Mouse (Mus musculus): ENCODE measurements around the gene Gpm6a. TPM values are rescaled to one million over a fixed set of nuclear protein-coding genes. Genes with fewer than 3 reads are reported as not detected.

Gene Gpm6a
- 10 to 100 TPM in 3 of 4 experiments, 1 to 10 TPM in 1; 6.5 to 13.2 (median 10.4) TPM for total RNA-seq (2022)

DNA sequence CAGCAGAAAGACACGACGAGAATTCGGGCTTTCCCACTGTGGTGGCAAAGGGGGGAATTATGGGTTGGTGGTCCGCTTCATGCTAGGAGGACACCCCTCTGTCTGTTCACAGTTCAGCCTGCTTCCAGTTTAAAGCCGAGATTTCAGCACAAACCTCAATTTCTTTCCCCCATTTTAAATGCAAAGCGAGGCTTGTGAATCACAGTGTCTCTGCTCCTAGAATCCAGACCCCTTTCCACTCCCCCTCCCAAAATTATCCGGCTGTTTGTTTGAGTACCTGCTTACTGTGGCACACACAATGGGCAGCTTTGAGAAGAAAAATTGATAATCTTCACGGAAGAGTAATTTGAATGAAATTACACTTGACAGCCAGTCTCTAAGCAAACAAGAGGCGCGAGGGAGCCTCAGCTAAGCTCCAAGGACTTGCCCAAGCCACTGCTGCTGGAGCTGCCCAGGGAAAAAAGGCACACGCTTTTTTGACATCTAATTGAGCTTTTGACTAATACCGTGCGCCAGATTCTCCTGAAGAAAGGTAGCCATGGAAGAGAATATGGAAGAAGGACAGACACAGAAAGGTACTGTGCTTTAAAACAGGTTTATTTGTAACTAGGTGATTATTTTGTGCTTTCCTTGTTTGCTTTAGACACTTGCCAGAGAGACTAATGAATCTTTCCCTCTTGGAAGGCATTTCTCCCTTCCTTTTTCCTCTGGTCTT lies at the start of gene Gpm6a:
Gene Gpm6a, plus strand, starts transcription at position 103 of the 715 bp plus-strand sequence.
- no peak for DNase-seq (ENCODE audit: low spot score)

DNA sequence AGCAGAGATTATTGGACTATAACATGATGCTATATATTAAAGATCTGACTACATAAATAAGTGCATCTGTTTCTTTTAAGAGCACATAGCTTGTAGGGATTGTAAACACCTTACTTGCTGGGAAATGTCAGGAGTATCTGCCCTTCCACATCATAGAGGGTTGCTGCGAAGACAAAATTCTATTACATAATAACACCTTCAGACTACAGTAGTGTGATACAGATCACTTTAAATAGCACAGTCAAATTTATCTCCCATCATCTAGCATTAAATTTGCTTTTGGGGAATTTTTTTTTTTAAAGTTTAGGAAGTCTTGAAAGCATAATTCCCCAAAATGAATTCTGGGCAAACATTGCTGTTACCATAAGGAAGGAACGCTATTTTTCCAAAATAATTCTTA lies 41.8 kb upstream of the Gpm6a start:
- DNase-seq (ENCODE audit: low spot score): no peak

DNA sequence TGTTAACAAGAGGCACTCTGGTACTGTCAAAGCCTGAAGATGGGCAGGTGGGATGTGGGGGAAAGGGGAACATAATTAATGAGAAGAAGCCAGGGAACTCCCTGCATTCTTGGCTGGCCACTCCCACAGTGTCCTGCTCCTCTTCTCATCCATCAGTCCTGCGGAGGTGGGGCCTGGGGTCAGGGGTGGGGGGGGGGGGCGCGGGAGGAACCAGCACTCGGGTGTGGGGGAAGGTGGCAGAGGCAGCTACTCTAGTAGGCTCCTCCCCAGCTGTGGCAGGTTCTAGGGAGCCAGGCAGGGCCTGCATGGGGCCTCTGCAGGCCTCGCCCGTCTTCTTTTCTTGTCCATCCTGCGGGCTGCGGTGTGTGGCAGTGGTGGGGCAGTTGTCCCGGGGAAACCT lies 36.9 kb upstream of the Gpm6a start:
- no peak for DNase-seq (ENCODE audit: low spot score)

DNA sequence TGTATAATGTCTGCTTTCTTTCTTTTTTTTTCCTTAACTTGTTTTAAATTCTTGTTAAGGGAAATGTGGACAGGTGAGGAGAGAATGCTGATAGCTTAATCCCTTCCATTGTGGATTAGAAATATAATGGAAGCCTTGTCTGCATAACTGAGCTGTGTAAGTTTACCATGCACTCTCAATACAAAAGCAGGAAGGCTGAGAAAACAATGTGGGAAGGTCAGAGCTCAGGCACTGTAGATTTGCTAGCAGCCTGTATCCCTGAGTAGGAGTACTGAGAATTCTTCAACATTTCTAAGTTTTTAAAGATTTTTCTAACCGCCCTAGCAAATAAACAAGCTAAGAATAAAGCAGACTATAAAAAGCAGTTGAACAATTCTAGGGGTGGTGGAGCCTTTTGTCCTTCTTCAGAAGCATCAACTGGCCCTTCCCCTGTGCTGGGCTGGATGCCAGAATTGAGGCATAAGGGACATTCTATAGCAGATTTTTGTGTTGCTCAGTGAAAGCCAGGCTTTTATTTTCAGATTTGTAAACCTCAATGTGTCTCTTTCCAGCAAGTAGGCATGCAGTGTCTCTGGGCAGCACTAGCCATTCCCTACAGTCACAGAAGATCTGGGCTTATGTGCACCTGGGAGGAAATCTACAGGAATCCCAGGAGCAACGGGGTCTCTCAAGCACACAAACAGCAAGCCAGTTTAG lies 32.3 kb upstream of the Gpm6a start:
- no peak for DNase-seq (ENCODE audit: low spot score)

DNA sequence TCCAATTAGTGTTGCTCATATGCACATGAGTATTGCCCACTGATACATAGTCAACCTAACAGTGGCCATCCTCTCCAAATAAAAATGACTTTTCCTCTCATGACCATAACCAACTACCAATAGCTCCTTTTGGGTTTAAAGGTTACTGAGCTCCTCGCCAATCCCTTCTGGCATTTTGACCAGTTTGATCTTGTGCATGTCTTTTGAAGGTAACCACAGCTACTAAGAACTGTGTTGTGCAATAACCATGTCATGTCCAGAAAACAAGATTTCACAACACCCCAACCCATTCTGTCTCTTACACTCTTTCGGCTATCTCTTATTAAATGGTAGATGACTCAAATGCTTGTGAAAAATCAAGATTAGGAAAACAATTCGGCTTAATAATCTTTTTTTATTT lies 29.7 kb upstream of the Gpm6a start:
- no peak for DNase-seq (ENCODE audit: low spot score)

DNA sequence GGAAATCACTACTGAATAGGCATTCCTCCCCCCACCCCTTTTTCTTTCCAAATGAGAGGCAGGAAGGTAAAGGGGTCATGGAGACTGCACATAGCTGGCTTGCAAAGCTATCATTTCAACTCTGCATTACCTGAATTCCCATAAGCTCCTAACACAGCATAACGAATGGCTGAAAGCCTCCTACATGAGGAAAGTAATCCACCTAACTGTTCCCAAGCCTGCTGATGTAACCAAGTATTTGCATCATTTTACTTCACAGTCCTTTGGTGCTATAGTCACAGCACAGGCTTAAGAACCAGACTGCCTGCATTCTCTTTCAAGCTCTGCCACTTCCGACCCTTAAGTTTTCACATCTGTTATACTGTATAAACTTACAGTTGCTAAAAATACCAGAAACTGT lies 22.3 kb upstream of the Gpm6a start:
- DNase-seq (ENCODE audit: low spot score): no peak

DNA sequence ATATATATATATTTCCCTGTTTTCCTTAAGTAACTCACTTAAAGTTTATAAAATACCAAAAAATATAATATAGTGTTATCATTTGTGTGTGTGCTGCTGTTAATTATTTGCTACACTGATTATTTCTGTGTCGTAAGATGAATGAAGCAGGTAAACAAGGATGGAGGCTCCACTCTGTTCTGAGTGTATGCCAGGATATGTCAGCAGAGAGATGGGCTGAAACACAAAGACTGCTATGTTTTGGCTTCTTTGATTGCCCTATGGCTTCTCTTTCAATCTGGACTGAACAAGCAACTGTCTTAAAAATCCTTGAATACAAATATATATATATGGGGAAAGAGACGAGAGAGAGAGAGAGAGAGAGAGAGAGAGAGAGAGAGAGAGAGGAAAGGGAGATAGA lies 1.3 kb upstream of the Gpm6a start:
- DNase-seq (ENCODE audit: low spot score): no peak

DNA sequence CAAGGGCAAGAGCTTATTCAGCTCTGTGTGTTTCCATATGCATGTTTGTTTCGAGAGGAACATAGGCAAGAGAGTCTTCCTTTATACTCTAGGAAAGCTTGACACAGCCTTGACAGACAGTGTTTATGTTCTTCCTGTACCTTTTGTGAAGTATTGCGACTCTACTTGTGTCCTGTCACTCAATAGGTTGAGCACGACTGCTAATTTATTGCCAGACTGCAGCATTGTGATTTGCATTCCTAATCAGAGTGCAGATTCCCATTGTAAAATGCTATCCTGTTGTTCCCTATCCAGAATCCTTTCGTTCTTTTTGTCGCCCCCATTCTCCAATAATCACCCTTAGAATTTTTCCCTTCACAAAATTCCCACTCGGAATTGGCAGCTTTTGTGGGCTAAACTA lies 613 bp upstream of the Gpm6a start:
- no peak for DNase-seq (ENCODE audit: low spot score)

DNA sequence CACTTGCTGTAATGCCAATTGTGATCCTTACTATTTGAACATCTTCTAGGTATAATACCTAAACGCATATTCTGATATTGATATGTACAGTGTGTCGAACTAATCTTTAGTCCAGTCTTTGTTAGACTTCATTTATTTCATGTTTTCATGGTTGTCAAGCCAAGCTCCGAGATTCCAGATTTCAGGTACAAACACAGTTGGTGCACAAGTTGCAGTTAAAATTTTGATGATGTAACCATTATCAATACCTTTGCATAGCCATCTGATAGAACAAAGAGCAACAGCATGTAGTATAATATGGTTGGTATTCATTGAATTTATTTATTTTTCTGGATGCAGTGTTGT lies 785 bp downstream of the Gpm6a start:
- no peak for DNase-seq (ENCODE audit: low spot score)

DNA sequence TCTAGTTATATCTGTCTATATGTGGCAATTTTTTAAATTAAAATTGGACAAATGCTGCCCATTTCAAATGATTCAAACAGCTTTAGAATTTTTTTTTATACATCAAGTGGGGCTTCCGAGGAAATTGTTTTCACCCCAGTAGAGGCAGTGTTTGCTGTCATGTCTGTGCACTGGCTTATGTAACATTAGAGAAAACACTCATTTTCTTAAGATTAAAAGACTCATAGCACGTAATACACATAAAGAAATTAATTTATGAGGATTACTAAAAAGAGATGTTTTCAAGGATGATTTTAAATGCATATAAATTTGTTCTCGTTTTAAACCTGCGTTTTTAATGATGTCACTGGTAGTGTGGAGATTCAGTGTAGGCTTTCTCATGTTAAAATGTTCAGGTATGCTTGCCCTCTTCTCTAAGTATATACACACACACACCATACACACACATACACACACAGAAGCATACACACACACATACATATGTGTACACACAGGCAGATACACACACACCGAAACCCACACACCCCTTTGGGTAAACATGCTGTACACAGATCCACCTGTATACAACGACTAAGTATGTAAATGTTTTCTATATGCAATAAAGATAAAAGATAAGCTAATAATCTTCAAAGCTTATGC lies 1.4 kb downstream of the Gpm6a start:
- DNase-seq (ENCODE audit: low spot score): no peak

DNA sequence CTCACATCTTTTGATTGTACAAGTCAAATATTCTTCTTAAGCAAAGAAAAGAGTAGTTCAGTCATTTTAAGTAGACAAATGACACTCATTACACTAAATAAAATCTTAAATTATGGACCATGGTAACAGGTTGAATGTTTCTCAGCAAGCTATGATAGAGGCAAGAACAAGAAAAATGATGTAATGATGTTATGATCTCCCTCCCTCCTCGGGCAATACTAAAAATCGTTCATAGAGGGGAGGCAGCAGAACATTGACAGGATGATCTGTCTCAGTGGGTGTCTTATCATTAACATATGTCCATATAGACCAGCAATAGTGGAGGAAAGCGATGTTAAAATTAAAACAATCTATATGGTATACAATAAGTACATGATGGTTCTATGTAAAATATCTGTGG lies 2.1 kb downstream of the Gpm6a start:
- no peak for DNase-seq (ENCODE audit: low spot score)

DNA sequence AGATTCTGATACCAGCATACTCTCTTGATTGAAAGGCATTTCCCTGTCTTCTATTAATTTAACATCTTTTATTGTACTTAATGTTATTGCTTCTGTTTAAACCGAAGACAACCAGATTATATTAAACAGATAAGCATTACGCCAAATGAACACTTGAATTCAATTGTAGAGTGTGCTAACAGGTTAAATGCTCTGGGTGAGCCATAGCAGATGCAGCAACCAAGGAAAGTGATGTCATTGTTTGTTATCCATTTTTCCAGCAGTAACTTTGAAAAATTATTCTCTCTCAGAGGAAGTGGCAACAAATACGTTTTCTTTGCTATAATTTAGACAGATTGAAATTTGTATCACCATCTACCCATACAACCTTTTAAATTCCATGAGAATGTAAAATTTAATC lies 2.9 kb downstream of the Gpm6a start:
- DNase-seq (ENCODE audit: low spot score): no peak

DNA sequence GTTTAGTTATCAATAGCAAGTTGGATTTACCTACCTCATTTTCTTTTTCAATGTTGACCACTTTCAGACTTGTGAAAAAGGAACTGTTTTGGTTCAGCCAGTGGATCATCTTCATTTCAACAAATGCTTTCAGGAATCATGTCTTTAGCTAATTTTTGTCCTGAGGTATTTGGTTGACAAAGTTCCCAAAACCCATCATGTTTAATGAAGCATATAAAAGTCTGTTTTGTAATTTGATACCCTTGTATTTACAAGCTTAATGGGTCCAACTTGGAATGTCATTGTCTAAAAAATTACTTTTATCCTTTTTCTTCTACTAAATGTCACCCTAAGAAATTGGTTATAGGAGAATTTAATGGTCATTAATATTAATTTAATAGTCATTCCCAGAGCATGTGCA lies 6.9 kb downstream of the Gpm6a start:
- no peak for DNase-seq (ENCODE audit: low spot score)

DNA sequence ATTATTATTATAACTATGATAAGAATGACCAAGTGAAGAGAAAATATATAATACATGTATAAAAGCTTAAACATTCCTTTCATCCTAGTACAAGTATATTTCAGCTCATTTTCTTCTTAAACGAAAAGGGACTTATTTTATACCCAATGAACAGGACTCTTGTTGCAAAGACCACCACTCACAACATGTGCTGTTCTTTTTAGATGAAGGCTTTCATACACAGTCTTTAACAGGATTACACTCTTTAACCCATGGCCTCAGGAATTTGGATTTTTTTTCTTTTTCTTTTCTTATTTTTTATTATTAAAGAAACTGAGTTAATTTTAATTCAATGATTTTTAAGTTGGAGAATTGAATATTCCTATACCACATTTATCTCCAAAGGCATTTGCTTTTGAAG lies 20.4 kb downstream of the Gpm6a start:
- DNase-seq (ENCODE audit: low spot score): no peak

DNA sequence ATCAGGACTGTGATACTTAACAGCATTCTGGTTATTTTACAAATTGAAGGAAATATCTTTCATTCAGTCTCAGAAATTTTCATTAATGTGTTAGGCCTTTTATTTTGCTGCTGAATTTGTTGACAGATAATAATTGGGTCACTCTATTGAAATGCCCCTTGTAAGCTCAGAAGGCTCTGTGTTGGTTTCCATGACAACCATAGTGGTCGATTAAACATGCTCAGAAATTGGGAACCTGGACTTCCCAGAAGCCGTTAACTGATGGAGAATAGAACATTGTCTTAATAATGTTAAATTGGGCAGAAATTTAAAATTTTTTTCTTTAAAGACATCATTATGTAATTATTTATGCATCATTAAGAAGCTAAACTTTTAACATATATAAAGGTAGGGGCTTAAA lies 20.9 kb downstream of the Gpm6a start:
- DNase-seq (ENCODE audit: low spot score): no peak

DNA sequence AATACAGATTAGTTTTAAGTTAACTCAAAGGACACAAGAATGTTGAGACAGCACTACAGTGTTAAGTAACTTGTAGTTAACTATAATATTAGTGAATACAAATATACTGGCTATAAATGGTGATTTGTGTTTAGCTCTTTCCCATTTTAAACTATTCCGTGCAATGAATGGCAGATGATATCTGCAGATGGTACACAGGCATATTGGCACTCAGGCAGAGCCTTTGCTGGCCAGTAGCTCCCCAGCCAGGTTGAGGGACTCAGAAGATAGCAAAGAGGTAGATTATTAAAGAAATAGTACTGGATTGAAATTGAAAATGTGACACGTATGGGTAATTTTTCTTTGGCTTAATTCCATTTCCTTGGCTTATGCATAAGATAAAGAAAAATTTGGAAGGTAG lies 21.3 kb downstream of the Gpm6a start:
- DNase-seq (ENCODE audit: low spot score): no peak

DNA sequence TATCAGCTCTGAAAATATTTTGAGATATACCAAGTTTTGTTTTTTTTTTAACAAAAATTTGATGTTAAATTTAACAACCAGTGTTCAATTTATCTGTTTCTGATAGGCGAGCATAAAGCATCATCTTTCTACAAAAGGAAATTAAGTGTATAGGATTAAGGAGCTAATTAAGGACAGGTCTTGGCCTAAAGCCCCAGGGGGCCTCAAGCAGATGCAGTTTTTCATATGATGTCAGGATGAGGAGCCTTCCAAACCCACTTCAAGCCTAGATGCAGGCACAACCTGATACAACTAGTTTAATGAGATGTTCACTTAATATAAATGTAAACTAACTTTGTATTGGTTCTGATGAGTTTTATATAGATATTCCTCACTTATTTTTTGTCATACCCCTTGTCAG lies 22.0 kb downstream of the Gpm6a start:
- DNase-seq (ENCODE audit: low spot score): no peak

DNA sequence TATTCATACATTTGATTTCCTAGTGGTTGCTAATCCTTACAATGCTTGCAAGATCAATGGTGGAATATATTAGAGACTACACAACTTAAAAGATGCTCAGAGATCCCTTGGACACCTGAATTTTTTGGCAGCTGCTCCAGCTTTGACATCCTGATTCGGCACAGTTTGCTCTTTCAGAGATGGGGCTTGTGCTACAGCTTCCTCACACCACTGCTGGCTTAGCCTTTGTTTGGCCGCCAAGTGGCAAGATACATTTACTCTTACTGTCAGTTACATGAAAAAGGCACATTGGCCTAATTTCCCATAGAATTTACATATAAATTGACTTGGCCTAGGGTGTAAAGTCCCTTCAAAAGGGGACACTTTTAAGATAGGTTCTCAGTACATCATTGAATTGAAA lies 32.1 kb downstream of the Gpm6a start:
- DNase-seq (ENCODE audit: low spot score): no peak

DNA sequence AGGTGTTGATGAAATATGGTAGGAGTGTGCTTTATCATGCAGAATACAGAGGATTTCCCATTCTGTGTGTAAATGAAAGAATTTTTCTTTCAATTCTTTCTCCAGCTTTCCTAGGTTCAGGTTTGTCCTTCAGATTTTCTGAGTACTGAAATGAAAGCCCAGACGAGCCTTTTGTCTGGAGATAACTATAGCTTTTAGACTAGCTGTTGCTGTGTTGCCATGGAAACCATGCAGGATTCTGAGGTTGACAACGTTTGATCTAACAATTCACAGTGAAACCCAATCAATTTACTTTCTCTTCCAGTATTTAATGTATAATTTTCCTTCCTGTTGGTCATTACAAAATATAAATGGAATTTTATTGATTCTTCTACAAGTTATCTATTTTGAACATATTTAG lies 34.5 kb downstream of the Gpm6a start:
- DNase-seq (ENCODE audit: low spot score): no peak

DNA sequence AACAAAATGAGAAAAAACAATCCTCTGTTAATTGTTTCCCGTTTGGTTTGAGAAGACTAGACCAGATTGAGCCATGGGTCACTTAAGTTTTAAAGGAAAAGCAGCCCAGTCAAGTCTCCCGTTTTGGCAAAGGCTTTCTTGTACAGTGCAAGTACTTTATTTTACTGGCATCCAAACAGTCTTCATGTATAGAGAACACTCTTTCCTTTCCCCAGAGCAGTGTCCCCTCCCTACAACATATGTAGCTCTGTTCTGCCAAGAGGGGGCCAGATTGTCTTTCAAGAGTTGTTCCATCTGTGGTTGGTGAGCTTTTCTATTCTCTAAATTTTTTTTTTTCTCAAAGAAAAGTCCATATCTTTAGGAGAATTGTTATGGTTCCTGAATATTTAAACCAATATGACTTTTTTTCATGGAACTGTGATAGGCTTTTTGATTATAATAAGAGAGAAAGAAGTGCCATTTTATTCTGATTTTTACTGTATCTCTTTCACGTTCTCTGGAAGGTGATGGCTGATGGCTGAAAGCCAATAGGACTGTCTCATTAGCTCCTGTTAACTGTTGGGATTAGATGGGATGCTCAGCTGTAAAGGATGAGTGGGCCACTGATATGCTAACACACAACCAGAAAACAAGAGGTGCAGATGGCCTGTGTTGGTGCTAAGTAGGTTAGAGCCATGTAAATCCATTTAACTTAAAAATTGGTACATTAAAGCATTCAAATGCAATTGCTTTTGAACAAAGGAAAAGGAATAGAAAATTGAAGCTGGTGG lies 37.4 kb downstream of the Gpm6a start:
- no peak for DNase-seq (ENCODE audit: low spot score)

DNA sequence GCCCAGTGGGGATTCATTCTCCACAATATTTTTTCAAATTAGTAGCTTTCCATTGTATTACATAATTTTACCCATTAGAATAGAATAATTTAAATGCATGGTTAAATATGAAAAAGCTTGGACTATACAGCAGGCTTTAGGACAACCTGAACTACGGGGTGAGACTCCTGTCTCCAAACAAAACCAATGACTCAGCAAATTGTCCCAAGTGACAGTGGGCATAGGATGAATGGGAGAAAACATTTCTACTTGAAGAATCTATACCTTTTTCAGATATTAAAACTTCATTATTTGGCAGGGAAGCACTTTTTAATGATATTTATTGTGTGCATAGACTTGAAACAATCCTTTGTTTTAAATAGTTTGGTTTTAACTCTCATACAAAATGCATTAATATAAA lies 41.0 kb downstream of the Gpm6a start:
- no peak for DNase-seq (ENCODE audit: low spot score)

DNA sequence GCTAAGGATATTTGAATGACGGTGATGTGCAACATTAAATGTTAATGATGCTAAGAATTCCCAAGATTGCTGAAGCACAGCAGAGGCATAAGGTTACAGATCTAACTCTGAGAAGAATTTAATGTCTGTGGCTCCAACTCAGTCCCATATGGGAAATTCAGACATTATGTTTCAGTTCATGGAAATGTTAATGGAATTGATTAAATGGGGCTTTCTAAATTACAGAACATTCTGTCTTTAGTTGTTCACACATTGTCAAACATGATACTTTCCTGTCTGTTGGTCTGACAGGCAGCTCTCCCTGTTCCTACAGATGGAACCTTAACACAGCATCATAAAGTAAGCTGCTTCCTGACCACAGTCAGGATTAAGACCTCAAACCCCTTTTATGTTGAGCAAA lies 47.8 kb downstream of the Gpm6a start:
- DNase-seq (ENCODE audit: low spot score): no peak

DNA sequence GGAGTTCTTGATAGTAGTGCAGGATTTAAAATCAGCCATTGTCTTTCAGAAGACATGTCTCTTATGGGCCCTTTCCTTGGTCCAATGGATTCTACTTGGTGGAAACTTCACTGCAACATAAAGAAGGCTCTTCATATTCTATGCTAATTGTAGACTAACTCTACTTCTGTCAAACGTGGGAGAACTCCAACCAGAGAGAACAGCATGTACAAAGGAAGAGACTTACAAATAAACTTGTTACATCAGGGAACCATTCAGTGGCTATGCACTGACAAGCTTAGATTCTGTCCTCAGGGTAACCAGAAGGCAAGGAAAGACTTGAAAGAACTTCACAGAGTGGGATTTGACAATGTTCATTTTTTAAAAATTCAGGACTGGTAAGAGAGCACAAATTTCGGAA lies 48.3 kb downstream of the Gpm6a start:
- DNase-seq (ENCODE audit: low spot score): no peak
